Mouse (Mus musculus): ENCODE results near the gene Atg13.

Atg13 gene

GRCm38 (mm10) chr2:91655388-91655787, 55.0 kb downstream of the Atg13 start:
- in situ Hi-C loops (cut with MboI; ENCODE audit: low pct_unique_long_range_greater_than_20kb in 1 of 2, low sequenced_read_pairs in 2 of 2, unreplicated experiment in 1 of 2), result no loop called here

GRCm38 (mm10) chr2:91652863-91653262, 57.5 kb downstream of the Atg13 start:
- in situ Hi-C loops (cut with MboI; ENCODE audit: low pct_unique_long_range_greater_than_20kb in 1 of 2, low sequenced_read_pairs in 2 of 2, unreplicated experiment in 1 of 2), result no loop called here

- in situ Hi-C loops (cut with MboI; ENCODE audit: low pct_unique_long_range_greater_than_20kb in 1 of 2, low sequenced_read_pairs in 2 of 2, unreplicated experiment in 1 of 2), result no loop called here
These were observed 58.7 kb downstream of the Atg13 start for GRCm38 (mm10) chr2:91651458-91652258.

- in situ Hi-C loops (cut with MboI; ENCODE audit: low pct_unique_long_range_greater_than_20kb in 1 of 2, low sequenced_read_pairs in 2 of 2, unreplicated experiment in 1 of 2), result no loop called here
These were observed 59.9 kb downstream of the Atg13 start for GRCm38 (mm10) chr2:91650360-91650995.

GRCm38 (mm10) chr2:91649553-91650359, 60.6 kb downstream of the Atg13 start, which contains the start of the genes Zfp408 and Arhgap1:
Gene Zfp408, minus strand, starts transcription at chr2:91649791.
Gene Arhgap1, plus strand, starts transcription at chr2:91649860.
- in situ Hi-C loops (cut with MboI; ENCODE audit: low pct_unique_long_range_greater_than_20kb in 1 of 2, low sequenced_read_pairs in 2 of 2, unreplicated experiment in 1 of 2), result loop anchor here in 1 of 2 experiments (25.0 kb wide), 1 partner anchor 362 kb away; no protein-coding TSS in a partner anchor

- in situ Hi-C loops (cut with MboI; ENCODE audit: low pct_unique_long_range_greater_than_20kb in 1 of 2, low sequenced_read_pairs in 2 of 2, unreplicated experiment in 1 of 2), result loop anchor here in 1 of 2 experiments (25.0 kb wide), 1 partner anchor 362 kb away; no protein-coding TSS in a partner anchor
These were observed 61.2 kb downstream of the Atg13 start for GRCm38 (mm10) chr2:91649152-91649551.

- in situ Hi-C loops (cut with MboI; ENCODE audit: low pct_unique_long_range_greater_than_20kb in 1 of 2, low sequenced_read_pairs in 2 of 2, unreplicated experiment in 1 of 2), result loop anchor here in 1 of 2 experiments (25.0 kb wide), 1 partner anchor 359 kb away; no protein-coding TSS in a partner anchor
These were observed 63.6 kb downstream of the Atg13 start for GRCm38 (mm10) chr2:91646733-91647132.

- in situ Hi-C loops (cut with MboI; ENCODE audit: low pct_unique_long_range_greater_than_20kb in 1 of 2, low sequenced_read_pairs in 2 of 2, unreplicated experiment in 1 of 2), result loop anchor here in 1 of 2 experiments (25.0 kb wide), 1 partner anchor 359 kb away; no protein-coding TSS in a partner anchor
These were observed 64.6 kb downstream of the Atg13 start for GRCm38 (mm10) chr2:91645811-91646210.

- in situ Hi-C loops (cut with MboI; ENCODE audit: low pct_unique_long_range_greater_than_20kb in 1 of 2, low sequenced_read_pairs in 2 of 2, unreplicated experiment in 1 of 2), result loop anchor here in 1 of 2 experiments (25.0 kb wide), 1 partner anchor 358 kb away; no protein-coding TSS in a partner anchor
These were observed 65.0 kb downstream of the Atg13 start for GRCm38 (mm10) chr2:91645354-91645753.

GRCm38 (mm10) chr2:91644021-91644420, 66.4 kb downstream of the Atg13 start:
- in situ Hi-C loops (cut with MboI; ENCODE audit: low pct_unique_long_range_greater_than_20kb in 1 of 2, low sequenced_read_pairs in 2 of 2, unreplicated experiment in 1 of 2), result loop anchor here in 1 of 2 experiments (25.0 kb wide), 1 partner anchor 357 kb away; no protein-coding TSS in a partner anchor

- in situ Hi-C loops (cut with MboI; ENCODE audit: low pct_unique_long_range_greater_than_20kb in 1 of 2, low sequenced_read_pairs in 2 of 2, unreplicated experiment in 1 of 2), result loop anchor here in 1 of 2 experiments (25.0 kb wide), 1 partner anchor 356 kb away; no protein-coding TSS in a partner anchor
These were observed 67.5 kb downstream of the Atg13 start for GRCm38 (mm10) chr2:91642825-91643415.

GRCm38 (mm10) chr2:91638931-91639330, 71.4 kb downstream of the Atg13 start:
- in situ Hi-C loops (cut with MboI; ENCODE audit: low pct_unique_long_range_greater_than_20kb in 1 of 2, low sequenced_read_pairs in 2 of 2, unreplicated experiment in 1 of 2), result loop anchor here in 1 of 2 experiments (25.0 kb wide), 1 partner anchor 352 kb away; no protein-coding TSS in a partner anchor

GRCm38 (mm10) chr2:91636727-91637338, 73.5 kb downstream of the Atg13 start:
- in situ Hi-C loops (cut with MboI; ENCODE audit: low pct_unique_long_range_greater_than_20kb in 1 of 2, low sequenced_read_pairs in 2 of 2, unreplicated experiment in 1 of 2), result loop anchor here in 1 of 2 experiments (25.0 kb wide), 1 partner anchor 350 kb away; no protein-coding TSS in a partner anchor

GRCm38 (mm10) chr2:91636229-91636628, 74.1 kb downstream of the Atg13 start, which contains the start of gene F2:
Gene F2, minus strand, starts transcription at chr2:91636414.
- in situ Hi-C loops (cut with MboI; ENCODE audit: low pct_unique_long_range_greater_than_20kb in 1 of 2, low sequenced_read_pairs in 2 of 2, unreplicated experiment in 1 of 2), result loop anchor here in 1 of 2 experiments (25.0 kb wide), 1 partner anchor 349 kb away; no protein-coding TSS in a partner anchor

- in situ Hi-C loops (cut with MboI; ENCODE audit: low pct_unique_long_range_greater_than_20kb in 1 of 2, low sequenced_read_pairs in 2 of 2, unreplicated experiment in 1 of 2), result loop anchor here in 1 of 2 experiments (25.0 kb wide), 1 partner anchor 348 kb away; no protein-coding TSS in a partner anchor
These were observed 74.9 kb downstream of the Atg13 start for GRCm38 (mm10) chr2:91635486-91635885.

GRCm38 (mm10) chr2:91634841-91635240, 75.5 kb downstream of the Atg13 start:
- in situ Hi-C loops (cut with MboI; ENCODE audit: low pct_unique_long_range_greater_than_20kb in 1 of 2, low sequenced_read_pairs in 2 of 2, unreplicated experiment in 1 of 2), result loop anchor here in 1 of 2 experiments (25.0 kb wide), 1 partner anchor 348 kb away; no protein-coding TSS in a partner anchor

All from mouse embryonic stem cell (cell line).